Mouse (Mus musculus): Measurements from ENCODE around the gene Tmc6.

The Tmc6 gene

GRCm38 (mm10) chr11:117755891-117756290 is 26.1 kb downstream of the Tmc6 start:
- DNase-seq (ENCODE audit: low spot score in 2 of 2): no peak

- DNase-seq (ENCODE audit: low spot score in 2 of 2): no peak
Measured at GRCm38 (mm10) chr11:117751544-117751943, 30.5 kb downstream of the Tmc6 start.

GRCm38 (mm10) chr11:117749414-117749813 is 32.6 kb downstream of the Tmc6 start:
- DNase-seq (ENCODE audit: low spot score in 2 of 2): no peak

GRCm38 (mm10) chr11:117748628-117749027 is 33.4 kb downstream of the Tmc6 start:
- DNase-seq (ENCODE audit: low spot score in 2 of 2): no peak

GRCm38 (mm10) chr11:117743454-117744030 is 38.5 kb downstream of the Tmc6 start:
- no peak for DNase-seq (ENCODE audit: low spot score in 2 of 2)

- no peak for DNase-seq (ENCODE audit: low spot score in 2 of 2)
Measured at GRCm38 (mm10) chr11:117742715-117743114, 39.3 kb downstream of the Tmc6 start.

GRCm38 (mm10) chr11:117742243-117742642 is 39.8 kb downstream of the Tmc6 start:
- no peak for DNase-seq (ENCODE audit: low spot score in 2 of 2)

GRCm38 (mm10) chr11:117741128-117741527 is 40.9 kb downstream of the Tmc6 start:
- DNase-seq (ENCODE audit: low spot score in 2 of 2): no peak

GRCm38 (mm10) chr11:117738123-117738522 is 43.9 kb downstream of the Tmc6 start:
- DNase-seq (ENCODE audit: low spot score in 2 of 2): no peak

GRCm38 (mm10) chr11:117736037-117736689 is 45.8 kb downstream of the Tmc6 start:
- DNase-seq (ENCODE audit: low spot score in 2 of 2): no peak

GRCm38 (mm10) chr11:117731470-117731869 is 50.5 kb downstream of the Tmc6 start:
- DNase-seq (ENCODE audit: low spot score in 2 of 2): no peak

GRCm38 (mm10) chr11:117730490-117730838 is 51.5 kb downstream of the Tmc6 start:
- DNase-seq (ENCODE audit: low spot score in 2 of 2): no peak

- no peak for DNase-seq (ENCODE audit: low spot score in 2 of 2)
Measured at GRCm38 (mm10) chr11:117729798-117730489, 52.1 kb downstream of the Tmc6 start.

- no peak for DNase-seq (ENCODE audit: low spot score in 2 of 2)
Measured at GRCm38 (mm10) chr11:117729341-117729740, 52.7 kb downstream of the Tmc6 start.

- no peak for DNase-seq (ENCODE audit: low spot score in 2 of 2)
Measured at GRCm38 (mm10) chr11:117728841-117729240, 53.2 kb downstream of the Tmc6 start.

GRCm38 (mm10) chr11:117728245-117728644 is 53.8 kb downstream of the Tmc6 start:
- no peak for DNase-seq (ENCODE audit: low spot score in 2 of 2)

- DNase-seq (ENCODE audit: low spot score in 2 of 2): no peak
Measured at GRCm38 (mm10) chr11:117727031-117727430, 55.0 kb downstream of the Tmc6 start.

GRCm38 (mm10) chr11:117724604-117725301 is 57.2 kb downstream of the Tmc6 start:
- DNase-seq (ENCODE audit: low spot score in 2 of 2): no peak

GRCm38 (mm10) chr11:117718838-117719237 is 63.2 kb downstream of the Tmc6 start:
- no peak for DNase-seq (ENCODE audit: low spot score in 2 of 2)
